Mouse (Mus musculus) heart, embryonic 13.5 days (tissue): ENCODE data around the gene Gsdma3. TPM values are rescaled to one million over a fixed set of nuclear protein-coding genes. Genes with fewer than 3 reads are reported as not detected.
"Not testable (repeated sequence)": the region's sequence is repeated elsewhere in the genome, so short reads cannot be mapped to it uniquely, and the experiment has no call there.

ENCODE experiments used
- ATAC-seq: fragments of 200-750 bp; cut with Nextera tagmentation; 2 replicates; pipeline ENCODE4 v1.8.0; 2017; ENCODE audit warnings: moderate TSS enrichment; ENCODE audit not compliant: insufficient number of reproducible peaks, low FRiP score, low TSS enrichment; ENCODE audit errors: extremely low read depth
- H3K27ac ChIP-seq: fragments of 300-500 bp; sonication (generic); replicated peaks from 2 replicates; pipeline ENCODE4 v1.5.1; 2015; ENCODE audit warnings: moderate library complexity, mild to moderate bottlenecking, inconsistent platforms
- H3K27me3 ChIP-seq: fragments of 300-500 bp; sonication (generic); replicated peaks from 2 replicates; pipeline ENCODE4 v1.6.1; 2015; ENCODE audit warnings: mild to moderate bottlenecking, inconsistent platforms
- H3K36me3 ChIP-seq: fragments of 300-500 bp; sonication (generic); 2 replicates; pipeline ENCODE4 v1.6.1; 2015; ENCODE audit warnings: mild to moderate bottlenecking, inconsistent platforms
- H3K4me1 ChIP-seq: fragments of 300-500 bp; sonication (generic); 2 replicates; pipeline ENCODE4 v1.6.1; 2015; ENCODE audit warnings: inconsistent platforms
- H3K4me2 ChIP-seq: fragments of 300-500 bp; sonication (generic); 2 replicates; pipeline ENCODE4 v1.6.1; 2015; ENCODE audit warnings: inconsistent platforms, mild to moderate bottlenecking, moderate library complexity
- H3K4me3 ChIP-seq: fragments of 300-500 bp; sonication (generic); 2 replicates; pipeline ENCODE4 v1.5.1; 2015; ENCODE audit warnings: moderate library complexity, mild to moderate bottlenecking, inconsistent platforms
- H3K9ac ChIP-seq: fragments of 300-500 bp; sonication (generic); 2 replicates; pipeline ENCODE4 v1.6.1; 2015; ENCODE audit warnings: inconsistent platforms, mild to moderate bottlenecking, moderate library complexity
- H3K9me3 ChIP-seq: fragments of 300-500 bp; sonication (generic); 2 replicates; pipeline ENCODE4 v1.6.1; 2016; ENCODE audit warnings: inconsistent platforms
- WGBS: fragments of 180-500 bp; shearing (Covaris S2); methylation state at CpG from one replicate; pipeline ENCODE4 v1.1.7; 2015; ENCODE audit warnings: mixed read lengths; 5-methylcytosine and 5-hydroxymethylcytosine counted together
- polyA plus RNA-seq: library from polyadenylated mRNA; unstranded; fragments of >200 nt; fragmentation: Nextera tagmentation; extraction: Ambion mirVana; gene quantifications from 2 replicates; pipeline ENCODE4 v1.2.1, GENCODE M21; 2015

Gsdma3 gene
- polyA plus RNA-seq, 1 experiment from 2014 or later: not detected

GRCm38 (mm10) chr11:98635312-98635970 is 9.3 kb downstream of the Gsdma3 start:
- not testable (repeated sequence) for H3K4me3 ChIP-seq, H3K4me2 ChIP-seq, H3K9ac ChIP-seq, H3K27ac ChIP-seq, H3K4me1 ChIP-seq, ATAC-seq, H3K9me3 ChIP-seq, H3K36me3 ChIP-seq
- peaks cover 16% of the 10 kb centered on the region; the same call in 1 of the 2 replicates for H3K27me3 ChIP-seq
- WGBS: 27% methylated on average over 10 of the region's 10 CpGs

GRCm38 (mm10) chr11:98637501-98637900 is 11.3 kb downstream of the Gsdma3 start:
- WGBS: 65% methylated on average over 1 of the region's 1 CpGs
- Histone ChIP-seq H3K4me1 (no peaks in the 10 kb centered on the region), H3K4me3 (no peak overlapping the region), H3K4me2 (no peak overlapping the region), H3K9me3 (no peaks in the 10 kb centered on the region), H3K27ac (no peak overlapping the region), H3K9ac (no peak overlapping the region), H3K27me3 (peaks cover 9% of the 10 kb centered on the region; the same call in 1 of the 2 replicates), H3K36me3 (no peaks in the 10 kb centered on the region)
- no peak for ATAC-seq

- H3K9me3 ChIP-seq: no peaks in the 10 kb centered on the region
- no peaks in the 10 kb centered on the region for H3K4me1 ChIP-seq
- no peaks in the 10 kb centered on the region for H3K36me3 ChIP-seq
- no peak overlapping the region for H3K4me3 ChIP-seq
- 0 out of 2 replicates have a peak, but pooled peaks cover 9% of the 10 kb centered on the region for H3K27me3 ChIP-seq
- no peak overlapping the region for H3K4me2 ChIP-seq
- no peak overlapping the region for H3K27ac ChIP-seq
- no peak overlapping the region for H3K9ac ChIP-seq
- no peak for ATAC-seq
- WGBS: 54% methylated on average over 5 of the region's 5 CpGs
Observed at GRCm38 (mm10) chr11:98640091-98640490, 13.9 kb downstream of the Gsdma3 start.

- Histone ChIP-seq H3K36me3 (no peaks in the 10 kb centered on the region), H3K4me2 (no peak overlapping the region), H3K27me3 (peaks cover 47% of the 10 kb centered on the region), H3K27ac (no peak overlapping the region), H3K4me3 (no peak overlapping the region), H3K9ac (no peak overlapping the region), H3K4me1 (no peaks in the 10 kb centered on the region), H3K9me3 (no peaks in the 10 kb centered on the region)
- ATAC-seq: no peak
- WGBS: 73% methylated on average over 3 of the region's 3 CpGs
Observed at GRCm38 (mm10) chr11:98644757-98645156, 18.6 kb downstream of the Gsdma3 start.

GRCm38 (mm10) chr11:98645946-98646345 is 19.8 kb downstream of the Gsdma3 start:
- Histone ChIP-seq H3K9me3 (no peaks in the 10 kb centered on the region), H3K4me1 (no peaks in the 10 kb centered on the region), H3K9ac (no peak overlapping the region), H3K4me3 (no peak overlapping the region), H3K36me3 (no peaks in the 10 kb centered on the region), H3K27me3 (peaks cover 55% of the 10 kb centered on the region), H3K4me2 (no peak overlapping the region), H3K27ac (no peak overlapping the region)
- ATAC-seq: no peak
- 69% methylated on average over 2 of the region's 2 CpGs for WGBS

- Histone ChIP-seq H3K4me1 (no peaks in the 10 kb centered on the region), H3K36me3 (no peaks in the 10 kb centered on the region), H3K27ac (no peak within 1 kb of the TSS), H3K4me3 (no peak within 1 kb of the TSS), H3K27me3 (peaks cover 52% of the 10 kb centered on the region), H3K9me3 (no peaks in the 10 kb centered on the region), H3K4me2 (no peak within 1 kb of the TSS), H3K9ac (no peak within 1 kb of the TSS)
- 46% methylated on average over 2 of the region's 2 CpGs for WGBS
- ATAC-seq: no peak
Observed at GRCm38 (mm10) chr11:98646459-98646858, 20.3 kb downstream of the Gsdma3 start, which contains the start of gene Gsdma2. TSS of gene Gsdma2 (plus strand) at chr11:98646759.

- H3K27me3 ChIP-seq: peaks cover 32% of the 10 kb centered on the region
- H3K27ac ChIP-seq, H3K9me3 ChIP-seq, H3K4me2 ChIP-seq, H3K36me3 ChIP-seq, H3K4me3 ChIP-seq, H3K9ac ChIP-seq, H3K4me1 ChIP-seq, ATAC-seq: not testable (repeated sequence)
- WGBS: 8% methylated on average over 7 of the region's 7 CpGs
Observed at GRCm38 (mm10) chr11:98655076-98655475, 28.9 kb downstream of the Gsdma3 start.

GRCm38 (mm10) chr11:98660517-98660916 is 34.4 kb downstream of the Gsdma3 start:
- 11% methylated on average over 6 of the region's 6 CpGs for WGBS
- H3K9ac ChIP-seq: no peak overlapping the region
- peaks cover 33% of the 10 kb centered on the region for H3K27me3 ChIP-seq
- ATAC-seq: no peak
- H3K27ac ChIP-seq: no peak overlapping the region
- no peaks in the 10 kb centered on the region for H3K36me3 ChIP-seq
- H3K4me1 ChIP-seq: no peaks in the 10 kb centered on the region
- H3K4me2 ChIP-seq: peak overlapping the region; percentile 7; the same call in 1 of the 2 replicates
- no peaks in the 10 kb centered on the region for H3K9me3 ChIP-seq
- no peak overlapping the region for H3K4me3 ChIP-seq

GRCm38 (mm10) chr11:98664091-98664490 is 37.9 kb downstream of the Gsdma3 start, which contains the start of gene Gsdma:
TSS of gene Gsdma (plus strand) at chr11:98664351.
- ATAC-seq: no peak
- H3K4me3 ChIP-seq: no peak within 1 kb of the TSS
- peaks cover 64% of the 10 kb centered on the region for H3K27me3 ChIP-seq
- H3K9ac ChIP-seq: no peak within 1 kb of the TSS
- no peak within 1 kb of the TSS for H3K27ac ChIP-seq
- 28% methylated on average over 4 of the region's 4 CpGs for WGBS
- H3K36me3 ChIP-seq: no peaks in the 10 kb centered on the region
- H3K9me3 ChIP-seq: no peaks in the 10 kb centered on the region
- no peaks in the 10 kb centered on the region for H3K4me1 ChIP-seq
- no peak within 1 kb of the TSS for H3K4me2 ChIP-seq

- Histone ChIP-seq H3K4me1 (no peaks in the 10 kb centered on the region), H3K27me3 (peaks cover 76% of the 10 kb centered on the region), H3K4me2 (no peak overlapping the region), H3K9me3 (no peaks in the 10 kb centered on the region), H3K36me3 (no peaks in the 10 kb centered on the region), H3K9ac (no peak overlapping the region), H3K4me3 (no peak overlapping the region), H3K27ac (no peak overlapping the region)
- no peak for ATAC-seq
- 46% methylated on average over 2 of the region's 2 CpGs for WGBS
Observed at GRCm38 (mm10) chr11:98668984-98669383, 42.8 kb downstream of the Gsdma3 start.

- Histone ChIP-seq H3K4me2 (no peak overlapping the region), H3K27ac (no peak overlapping the region), H3K9me3 (no peaks in the 10 kb centered on the region), H3K4me3 (no peak overlapping the region), H3K36me3 (no peaks in the 10 kb centered on the region), H3K4me1 (no peaks in the 10 kb centered on the region), H3K9ac (no peak overlapping the region), H3K27me3 (peaks cover 58% of the 10 kb centered on the region)
- 52% methylated on average over 3 of the region's 3 CpGs for whole genome bisulfite sequencing
- no peak for ATAC-seq
Observed at GRCm38 (mm10) chr11:98671284-98671815, 45.2 kb downstream of the Gsdma3 start.

GRCm38 (mm10) chr11:98671857-98672256 is 45.7 kb downstream of the Gsdma3 start:
- no peak overlapping the region for H3K4me2 ChIP-seq
- H3K27me3 ChIP-seq: peaks cover 53% of the 10 kb centered on the region
- no peak overlapping the region for H3K4me3 ChIP-seq
- H3K27ac ChIP-seq: no peak overlapping the region
- 44% methylated on average over 5 of the region's 5 CpGs for WGBS
- no peaks in the 10 kb centered on the region for H3K4me1 ChIP-seq
- no peak for ATAC-seq
- no peak overlapping the region for H3K9ac ChIP-seq
- H3K36me3 ChIP-seq: no peaks in the 10 kb centered on the region
- H3K9me3 ChIP-seq: no peaks in the 10 kb centered on the region
